Mouse (Mus musculus) olfactory bulb, adult 2 months (tissue): ENCODE data around the gene Lactb.

Experiments used
- CTCF ChIP-seq: fragments of 200-500 bp; IDR thresholded peaks from 2 replicates; pipeline ENCODE4 v1.5.1; 2012; ENCODE audit warnings: low read depth, mild to moderate bottlenecking, low read length, moderate library complexity; ENCODE audit not compliant: insufficient read depth
- POLR2A ChIP-seq: fragments of 200-500 bp; IDR thresholded peaks from 2 replicates; pipeline ENCODE4 v1.6.1; 2012; ENCODE audit warnings: mild to moderate bottlenecking, low read depth, low read length, moderate library complexity; ENCODE audit not compliant: insufficient read depth

- TF ChIP-seq POLR2A (no peak), CTCF (no peak)
Measured at GRCm38 (mm10) chr9:66912304-66912703, 63.0 kb downstream of the Lactb start.
